Mouse (Mus musculus): ENCODE results near the gene Elovl6. TPM values are rescaled to one million over a fixed set of nuclear protein-coding genes. Genes with fewer than 3 reads are reported as not detected.

The Elovl6 gene
- total and polyA plus RNA-seq, 3 experiments: 15.0 to 17.2 TPM; not detected in 1

- Histone ChIP-seq H3K9ac (ENCODE audit: control insufficient read depth, low read depth, low read length, poor library complexity, severe bottlenecking) (no peak overlapping the region), H3K27me3 (ENCODE audit: control insufficient read depth in 1 of 2, insufficient read depth in 2 of 2, low read length in 2 of 2) (no peaks in the 10 kb centered on the region), H3K9me3 (replicated peaks; ENCODE audit: insufficient read depth, low read length) (no peaks in the 10 kb centered on the region), H3K27ac (ENCODE audit: control insufficient read depth, low read depth, low read length) (no peak overlapping the region), H3K79me2 (ENCODE audit: control insufficient read depth, insufficient read depth, low read length, poor library complexity) (no peaks in the 10 kb centered on the region), H3K36me3 (ENCODE audit: control insufficient read depth in 1 of 2, insufficient read depth in 2 of 2, low read length in 2 of 2) (peaks cover 0 to 1% of the 10 kb centered on the region in 2 experiments; a peak in 1 of 4 replicates), H3K4me1 (ENCODE audit: control insufficient read depth in 1 of 2, insufficient read depth in 2 of 2, low read length in 2 of 2) (no peaks in the 10 kb centered on the region), H3K4me3 (ENCODE audit: control insufficient read depth in 1 of 2, insufficient read depth in 1 of 2, low read depth in 2 of 2, low read length in 2 of 2) (no peak overlapping the region)
- TF ChIP-seq POLR2AphosphoS5 (IDR thresholded peaks at IDR 0.05; ENCODE audit: borderline replicate concordance, low read depth, low read length) (no peak), CHD1 (IDR thresholded peaks at IDR 0.05; ENCODE audit: low read depth, low read length) (no peak), JUND (IDR thresholded peaks at IDR 0.05; ENCODE audit: low read depth, low read length) (no peak), USF1 (IDR thresholded peaks at IDR 0.05; ENCODE audit: low read depth, low read length) (no peak)
- no peak for DNase-seq (ENCODE audit: low read depth, low spot score)
Measured at GRCm38 (mm10) chr3:129591251-129591650, 59.1 kb downstream of the Elovl6 start.

GRCm38 (mm10) chr3:129591761-129592160 lies 59.6 kb downstream of the Elovl6 start:
- Histone ChIP-seq H3K4me1 (ENCODE audit: control insufficient read depth in 1 of 2, insufficient read depth in 2 of 2, low read length in 2 of 2) (no peaks in the 10 kb centered on the region), H3K9ac (ENCODE audit: control insufficient read depth, low read depth, low read length, poor library complexity, severe bottlenecking) (no peak overlapping the region), H3K36me3 (ENCODE audit: control insufficient read depth in 1 of 2, insufficient read depth in 2 of 2, low read length in 2 of 2) (peaks cover 0 to under 1% of the 10 kb centered on the region in 2 experiments; a peak in 1 of 4 replicates), H3K27ac (ENCODE audit: control insufficient read depth, low read depth, low read length) (no peak overlapping the region), H3K79me2 (ENCODE audit: control insufficient read depth, insufficient read depth, low read length, poor library complexity) (no peaks in the 10 kb centered on the region), H3K4me3 (ENCODE audit: control insufficient read depth in 1 of 2, insufficient read depth in 1 of 2, low read depth in 2 of 2, low read length in 2 of 2) (no peak overlapping the region), H3K9me3 (replicated peaks; ENCODE audit: insufficient read depth, low read length) (no peaks in the 10 kb centered on the region), H3K27me3 (ENCODE audit: control insufficient read depth in 1 of 2, insufficient read depth in 2 of 2, low read length in 2 of 2) (no peaks in the 10 kb centered on the region)
- TF ChIP-seq CTCF (IDR thresholded peaks at IDR 0.05 in 2 of 3, conservative IDR thresholded peaks at IDR 0.05 in 1 of 3; ENCODE audit: control insufficient read depth in 1 of 3, insufficient read depth in 1 of 3, low read depth in 2 of 3, low read length in 3 of 3, poor library complexity in 1 of 3, severe bottlenecking in 1 of 3): no peak
- no peak for TF ChIP-seq CHD1 (IDR thresholded peaks at IDR 0.05; ENCODE audit: low read depth, low read length)
- TF ChIP-seq MAZ (IDR thresholded peaks at IDR 0.05; ENCODE audit: low read depth, low read length): no peak
- no peak for TF ChIP-seq ETS1 (IDR thresholded peaks at IDR 0.05; ENCODE audit: low read depth, low read length)
- no peak for TF ChIP-seq RCOR1 (IDR thresholded peaks at IDR 0.05; ENCODE audit: low read depth, low read length)
- no peak for DNase-seq (ENCODE audit: low read depth, low spot score)

GRCm38 (mm10) chr3:129593001-129593400 lies 60.8 kb downstream of the Elovl6 start:
- Histone ChIP-seq H3K9me3 (replicated peaks; ENCODE audit: insufficient read depth, low read length) (no peaks in the 10 kb centered on the region), H3K9ac (ENCODE audit: control insufficient read depth, low read depth, low read length, poor library complexity, severe bottlenecking) (no peak overlapping the region), H3K36me3 (ENCODE audit: control insufficient read depth in 1 of 2, insufficient read depth in 2 of 2, low read length in 2 of 2) (no peaks in the 10 kb centered on the region), H3K27me3 (ENCODE audit: control insufficient read depth in 1 of 2, insufficient read depth in 2 of 2, low read length in 2 of 2) (no peaks in the 10 kb centered on the region), H3K4me1 (ENCODE audit: control insufficient read depth in 1 of 2, insufficient read depth in 2 of 2, low read length in 2 of 2) (no peaks in the 10 kb centered on the region), H3K79me2 (ENCODE audit: control insufficient read depth, insufficient read depth, low read length, poor library complexity) (no peaks in the 10 kb centered on the region), H3K27ac (ENCODE audit: control insufficient read depth, low read depth, low read length) (no peak overlapping the region), H3K4me3 (ENCODE audit: control insufficient read depth in 1 of 2, insufficient read depth in 1 of 2, low read depth in 2 of 2, low read length in 2 of 2) (no peak overlapping the region)
- TF ChIP-seq POLR2A (IDR thresholded peaks at IDR 0.05; ENCODE audit: control insufficient read depth in 1 of 2, insufficient read depth in 1 of 2, low read depth in 1 of 2, low read length in 2 of 2, poor library complexity in 1 of 2): no peak
- TF ChIP-seq NELFE (IDR thresholded peaks at IDR 0.05; ENCODE audit: low read depth, low read length): no peak
- no peak for TF ChIP-seq MXI1 (IDR thresholded peaks at IDR 0.05; ENCODE audit: low read depth, low read length)
- no peak for TF ChIP-seq RCOR1 (IDR thresholded peaks at IDR 0.05; ENCODE audit: low read depth, low read length)
- no peak for TF ChIP-seq SMC3 (IDR thresholded peaks at IDR 0.05; ENCODE audit: low read depth, low read length)
- no peak for TF ChIP-seq CHD2 (IDR thresholded peaks at IDR 0.05; ENCODE audit: low read length)
- no peak for TF ChIP-seq ELF1 (IDR thresholded peaks at IDR 0.05; ENCODE audit: low read depth, low read length)
- TF ChIP-seq HCFC1 (IDR thresholded peaks at IDR 0.05; ENCODE audit: low read depth, low read length): no peak
- TF ChIP-seq SIN3A (IDR thresholded peaks at IDR 0.05; ENCODE audit: low read length): no peak
- no peak for TF ChIP-seq POLR2AphosphoS2 (IDR thresholded peaks at IDR 0.05; ENCODE audit: low read length)
- TF ChIP-seq ZC3H11A (IDR thresholded peaks at IDR 0.05; ENCODE audit: low read depth, low read length): no peak
- TF ChIP-seq MYB (IDR thresholded peaks at IDR 0.05; ENCODE audit: low read depth, low read length): no peak
- no peak for TF ChIP-seq RAD21 (IDR thresholded peaks at IDR 0.05; ENCODE audit: low read depth, low read length)
- TF ChIP-seq TAL1 (IDR thresholded peaks at IDR 0.05; ENCODE audit: low read length): no peak
- TF ChIP-seq CTCF (IDR thresholded peaks at IDR 0.05 in 2 of 3, conservative IDR thresholded peaks at IDR 0.05 in 1 of 3; ENCODE audit: control insufficient read depth in 1 of 3, insufficient read depth in 1 of 3, low read depth in 2 of 3, low read length in 3 of 3, poor library complexity in 1 of 3, severe bottlenecking in 1 of 3): no peak
- no peak for TF ChIP-seq EP300 (IDR thresholded peaks at IDR 0.05; ENCODE audit: low read depth in 1 of 2, low read length in 2 of 2)
- no peak for DNase-seq (ENCODE audit: low read depth, low spot score)

Data from MEL (cell line).